Mouse (Mus musculus) adrenal gland, postnatal 25 days (tissue): Measurements from ENCODE around the gene Pfpl. TPM values are rescaled to one million over a fixed set of nuclear protein-coding genes. Genes with fewer than 3 reads are reported as not detected.

ENCODE experiments used
- DNase-seq: peaks from one replicate; pipeline ENCODE4 v3.0.0; 2021; ENCODE audit warnings: mixed read lengths
- total RNA-seq: library from RNA; stranded (reverse); gene quantifications from 2 replicates; pipeline ENCODE4 v1.2.3, GENCODE M21; 2021

Pfpl gene
- total RNA-seq, 1 experiment from 2014 or later = not detected

- DNase-seq = no peak
These were observed 37.0 kb downstream of the Pfpl start for GRCm38 (mm10) chr19:12464674-12465073.

- DNase-seq = no peak
These were observed 37.9 kb downstream of the Pfpl start for GRCm38 (mm10) chr19:12465530-12466144.

- DNase-seq = peak; percentile 57
These were observed 38.5 kb downstream of the Pfpl start for GRCm38 (mm10) chr19:12466204-12466603.

- no peak for DNase-seq
These were observed 39.7 kb downstream of the Pfpl start for GRCm38 (mm10) chr19:12467436-12467835.

GRCm38 (mm10) chr19:12471866-12472265 lies 44.2 kb downstream of the Pfpl start:
- no peak for DNase-seq

GRCm38 (mm10) chr19:12472381-12472976 lies 44.8 kb downstream of the Pfpl start:
- no peak for DNase-seq

GRCm38 (mm10) chr19:12473201-12473641 lies 45.5 kb downstream of the Pfpl start:
- no peak for DNase-seq

- no peak for DNase-seq
These were observed 46.2 kb downstream of the Pfpl start for GRCm38 (mm10) chr19:12473951-12474350.

GRCm38 (mm10) chr19:12475380-12476250 lies 47.9 kb downstream of the Pfpl start:
- DNase-seq = peak; percentile 93

GRCm38 (mm10) chr19:12476721-12477270 lies 49.1 kb downstream of the Pfpl start:
- DNase-seq = no peak

- no peak for DNase-seq
These were observed 50.7 kb downstream of the Pfpl start for GRCm38 (mm10) chr19:12478369-12478768.

Other genes with a start within 250 kb of the Pfpl start
- gene Olfr1431, start 227.3 kb upstream of the Pfpl start, total RNA-seq = not detected in 2 replicates
- not detected in 2 replicates for gene Olfr1432, start 195.3 kb upstream of the Pfpl start, total RNA-seq
- not detected in 2 replicates for gene Olfr262, start 186.2 kb upstream of the Pfpl start, total RNA-seq
- gene Olfr235, start 166.9 kb upstream of the Pfpl start, total RNA-seq = not detected in 2 replicates
- not detected in 2 replicates for gene Olfr1434, start 148.1 kb upstream of the Pfpl start, total RNA-seq
- not detected in 2 replicates for gene Olfr1436, start 128.8 kb upstream of the Pfpl start, total RNA-seq
- not detected in 2 replicates for gene Olfr1437, start 102.8 kb upstream of the Pfpl start, total RNA-seq
- gene Olfr1438-ps1, start 92.0 kb upstream of the Pfpl start, total RNA-seq = not detected in 2 replicates
- not detected in 2 replicates for gene Olfr1440, start 40.6 kb upstream of the Pfpl start, total RNA-seq
- gene Olfr1441, start 10.5 kb upstream of the Pfpl start, total RNA-seq = not detected in 2 replicates
- 12.4 and 16.5 TPM in 2 replicates for gene Mpeg1, start 32.9 kb downstream of the Pfpl start, total RNA-seq
- 14.9 and 15.1 TPM in 2 replicates for gene Dtx4, start 73.5 kb downstream of the Pfpl start, total RNA-seq
- gene Fam111a, start 117.8 kb downstream of the Pfpl start, total RNA-seq = 6.3 and 6.7 TPM in 2 replicates
- 1.3 TPM in 1 of 2 replicates, not detected in the other for gene Gm4952, start 172.1 kb downstream of the Pfpl start, total RNA-seq
- not detected in 2 replicates for gene Glyat, start 205.4 kb downstream of the Pfpl start, total RNA-seq
- gene Olfr1442, start 242.5 kb downstream of the Pfpl start, total RNA-seq = not detected in 2 replicates